Mouse (Mus musculus) forebrain, embryonic 13.5 days (tissue): ENCODE measurements around the gene Phf23. TPM values are rescaled to one million over a fixed set of nuclear protein-coding genes. Genes with fewer than 3 reads are reported as not detected.
A peak's percentile ranks its signal among the peaks of the same experiment; 100 is the strongest.

Source experiments
- ATAC-seq: fragments of 200-750 bp; cut with Nextera tagmentation; 2 replicates; pipeline ENCODE4 v1.8.0; 2017
- H3K27ac ChIP-seq: fragments of 300-500 bp; sonication (generic); 2 replicates; pipeline ENCODE4 v1.5.1; 2015; ENCODE audit warnings: inconsistent platforms, mild to moderate bottlenecking, moderate library complexity
- H3K27me3 ChIP-seq: fragments of 300-500 bp; sonication (generic); 2 replicates; pipeline ENCODE4 v1.6.1; 2015; ENCODE audit warnings: mild to moderate bottlenecking, inconsistent platforms
- H3K36me3 ChIP-seq: fragments of 300-500 bp; sonication (generic); 2 replicates; pipeline ENCODE4 v1.6.1; 2015; ENCODE audit warnings: mild to moderate bottlenecking, inconsistent platforms; ENCODE audit not compliant: poor library complexity, severe bottlenecking
- H3K4me1 ChIP-seq: fragments of 300-500 bp; sonication (generic); 2 replicates; pipeline ENCODE4 v1.6.1; 2015; ENCODE audit warnings: inconsistent platforms
- H3K4me2 ChIP-seq: fragments of 300-500 bp; sonication (generic); 2 replicates; pipeline ENCODE4 v1.6.1; 2015; ENCODE audit warnings: inconsistent platforms, mild to moderate bottlenecking, moderate library complexity
- H3K4me3 ChIP-seq: fragments of 300-500 bp; sonication (generic); 2 replicates; pipeline ENCODE4 v1.5.1; 2015; ENCODE audit warnings: mild to moderate bottlenecking, inconsistent platforms
- H3K9ac ChIP-seq: fragments of 300-500 bp; sonication (generic); 2 replicates; pipeline ENCODE4 v1.6.1; 2015; ENCODE audit warnings: mild to moderate bottlenecking, inconsistent platforms
- H3K9me3 ChIP-seq: fragments of 300-500 bp; sonication (generic); replicated peaks from 2 replicates; pipeline ENCODE4 v1.6.1; 2016; ENCODE audit warnings: inconsistent platforms
- WGBS: fragments of 180-500 bp; shearing (Covaris S2); methylation state at CpG from one replicate; pipeline ENCODE4 v1.1.7; 2015; 5-methylcytosine and 5-hydroxymethylcytosine counted together
- polyA plus RNA-seq: library from polyadenylated mRNA; unstranded; fragments of >200 nt; fragmentation: Nextera tagmentation; extraction: Ambion mirVana; gene quantifications from 2 replicates; pipeline ENCODE4 v1.2.1, GENCODE M21; 2015

Gene Phf23
- polyA plus RNA-seq, 1 experiment from 2014 or later = 78.5 TPM

DNA sequence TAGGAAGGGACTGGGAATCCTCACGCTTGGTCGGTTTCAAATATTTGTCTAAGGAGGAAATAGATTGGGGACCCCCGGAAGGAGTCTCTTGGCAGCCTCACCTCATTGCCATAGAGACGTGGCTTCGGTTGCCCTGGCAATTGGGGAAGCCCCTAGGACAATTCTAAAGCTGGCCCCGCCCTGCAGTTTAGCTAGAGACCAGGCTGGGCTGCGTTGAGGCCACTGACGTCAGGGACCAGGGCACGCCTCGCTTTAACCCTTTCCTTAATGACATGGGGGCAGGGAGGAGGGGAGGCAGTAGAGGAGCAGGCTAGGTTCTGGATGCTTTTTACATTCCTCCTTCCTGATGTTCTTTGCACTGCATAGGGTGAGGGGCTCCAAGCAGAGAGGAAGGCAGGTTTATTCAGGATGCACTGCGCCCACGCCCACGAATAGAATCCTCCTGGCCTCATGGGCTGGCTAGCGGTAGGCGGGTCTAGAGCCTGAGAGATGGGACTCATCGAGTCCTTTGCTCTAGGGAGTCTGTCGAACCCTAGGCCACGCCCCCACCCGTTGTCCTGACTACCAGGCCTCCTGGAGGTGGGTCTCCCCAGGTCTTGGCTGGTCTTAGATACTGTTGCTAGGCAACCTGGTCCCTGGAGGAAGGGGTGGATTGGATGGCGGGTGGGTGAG lies 33.7 kb downstream of the Phf23 start:
- H3K4me2 ChIP-seq = peak overlapping the region; percentile 67
- H3K9ac ChIP-seq = peak overlapping the region; percentile 60
- WGBS = 0% methylated on average over 20 of the region's 20 CpGs
- peak overlapping the region; percentile 98 for H3K27ac ChIP-seq
- peak overlapping the region; percentile 38 for H3K4me3 ChIP-seq
- H3K36me3 ChIP-seq = peaks cover 35% of the 10 kb centered on the region
- peaks cover 65% of the 10 kb centered on the region for H3K4me1 ChIP-seq
- H3K9me3 ChIP-seq = no peaks in the 10 kb centered on the region
- H3K27me3 ChIP-seq = no peaks in the 10 kb centered on the region
- peak; percentile 92 for ATAC-seq

DNA sequence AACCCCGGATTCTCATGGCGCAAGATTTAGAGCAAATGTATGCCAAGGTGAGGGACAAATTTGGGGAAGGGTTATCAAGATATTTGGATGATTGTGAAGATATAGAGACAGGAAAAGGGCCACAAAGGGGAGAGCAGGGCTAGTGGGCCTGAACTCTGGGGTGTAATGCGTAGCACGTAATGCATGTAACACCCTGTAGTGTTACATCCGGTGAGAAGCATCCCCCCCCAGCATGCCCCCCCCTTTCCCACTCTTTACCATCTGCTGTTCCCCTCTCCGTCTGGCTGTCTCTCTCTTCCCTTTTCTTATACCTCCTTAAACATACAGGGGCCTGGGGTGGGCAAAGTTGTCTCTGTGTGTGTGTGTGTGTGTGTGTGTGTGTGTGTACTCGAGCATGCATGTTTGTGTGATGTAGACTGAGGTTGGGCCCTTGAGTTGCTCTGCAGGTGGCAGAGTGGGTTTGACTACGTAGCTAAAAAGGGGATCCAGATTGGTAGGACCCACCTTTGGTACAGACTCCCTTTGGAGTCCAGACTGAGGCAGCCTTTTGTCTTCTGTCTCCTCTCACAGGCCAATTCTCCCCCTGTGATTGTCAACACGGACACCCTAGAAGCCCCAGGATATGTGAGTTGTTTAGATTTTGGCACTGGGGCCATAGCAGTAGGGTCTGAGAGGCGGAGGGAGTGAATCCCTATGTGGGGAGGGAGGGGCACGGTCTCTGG lies 34.4 kb downstream of the Phf23 start:
- Histone ChIP-seq H3K4me3 (peak overlapping the region; percentile 38), H3K4me2 (peak overlapping the region; percentile 67), H3K9me3 (no peaks in the 10 kb centered on the region), H3K27me3 (no peaks in the 10 kb centered on the region), H3K9ac (peak overlapping the region; percentile 60), H3K27ac (peak overlapping the region; percentile 98), H3K4me1 (peaks cover 57% of the 10 kb centered on the region), H3K36me3 (peaks cover 38% of the 10 kb centered on the region)
- WGBS = 19% methylated on average over 10 of the region's 11 CpGs
- ATAC-seq = peak; percentile 63

DNA sequence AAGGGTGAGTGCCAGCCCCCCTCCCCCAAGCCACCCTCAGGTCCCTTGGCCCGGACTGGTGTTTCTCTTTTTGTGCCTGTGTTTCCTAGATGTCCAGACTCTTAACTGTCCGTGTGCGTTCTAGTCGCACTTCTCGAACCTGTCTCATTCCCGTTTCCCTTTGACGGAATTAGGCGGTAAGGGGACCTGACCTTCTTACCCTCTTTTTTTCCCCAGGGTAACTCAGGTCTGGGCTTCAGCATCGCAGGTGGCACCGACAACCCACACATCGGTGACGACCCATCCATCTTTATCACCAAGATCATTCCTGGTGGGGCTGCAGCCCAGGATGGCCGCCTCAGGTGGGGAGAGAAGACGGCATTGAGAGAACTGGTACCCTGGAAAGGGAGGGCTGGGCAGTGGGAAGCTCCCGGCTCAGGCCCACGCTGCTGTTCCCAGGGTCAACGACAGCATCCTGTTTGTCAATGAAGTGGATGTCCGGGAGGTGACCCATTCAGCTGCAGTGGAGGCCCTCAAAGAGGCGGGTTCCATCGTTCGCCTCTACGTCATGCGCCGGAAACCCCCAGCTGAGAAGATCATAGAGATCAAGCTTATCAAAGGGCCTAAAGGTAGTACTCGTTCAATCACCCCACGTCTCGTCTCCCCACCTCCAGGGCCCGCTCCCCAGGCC lies 35.2 kb downstream of the Phf23 start:
- Histone ChIP-seq H3K9ac (peak overlapping the region; percentile 60), H3K4me1 (peaks cover 50% of the 10 kb centered on the region), H3K4me2 (peak overlapping the region; percentile 67), H3K9me3 (no peaks in the 10 kb centered on the region), H3K4me3 (peak overlapping the region; percentile 38), H3K27me3 (no peaks in the 10 kb centered on the region), H3K36me3 (peaks cover 38% of the 10 kb centered on the region), H3K27ac (peak overlapping the region; percentile 98)
- ATAC-seq = no peak
- 91% methylated on average over 28 of the region's 28 CpGs for WGBS

DNA sequence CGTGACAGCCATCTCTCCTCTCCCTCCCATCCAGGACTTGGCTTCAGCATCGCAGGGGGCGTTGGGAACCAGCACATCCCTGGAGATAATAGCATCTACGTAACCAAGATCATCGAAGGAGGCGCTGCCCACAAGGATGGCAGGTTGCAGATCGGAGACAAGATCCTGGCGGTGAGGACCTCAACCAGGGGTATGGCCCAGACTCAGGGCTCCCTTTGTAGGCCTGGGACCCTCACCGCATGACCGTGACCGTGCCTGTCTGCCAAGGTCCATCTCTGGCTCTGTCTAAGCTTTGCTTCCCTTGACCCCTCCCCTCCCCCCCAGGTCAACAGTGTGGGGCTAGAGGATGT lies 35.7 kb downstream of the Phf23 start:
- Histone ChIP-seq H3K9me3 (no peaks in the 10 kb centered on the region), H3K36me3 (peaks cover 38% of the 10 kb centered on the region), H3K4me1 (peaks cover 44% of the 10 kb centered on the region), H3K27me3 (no peaks in the 10 kb centered on the region), H3K4me2 (peak overlapping the region; percentile 67; the same call in 1 of the 2 replicates), H3K9ac (no peak overlapping the region), H3K4me3 (no peak overlapping the region), H3K27ac (peak overlapping the region; percentile 98)
- no peak for ATAC-seq
- 96% methylated on average over 11 of the region's 11 CpGs for WGBS

DNA sequence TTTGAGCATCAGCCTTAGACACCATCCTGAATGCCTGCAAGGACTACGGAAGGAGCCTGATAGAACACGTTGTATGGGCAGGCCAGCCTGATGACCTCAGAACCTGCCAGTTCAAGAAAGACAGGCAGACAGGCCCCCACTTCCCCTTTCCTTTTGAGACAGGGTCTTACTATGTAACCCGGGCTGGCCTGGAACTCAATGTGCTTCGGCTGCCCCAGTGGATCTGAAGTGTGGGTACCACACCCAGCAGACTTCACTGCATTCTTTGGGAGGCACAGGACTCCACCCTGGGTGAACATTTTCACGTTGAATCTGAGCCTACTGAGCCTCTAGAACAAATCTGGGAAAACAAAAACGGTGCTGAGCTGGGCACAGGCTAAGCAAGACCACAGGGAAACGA lies 42.6 kb downstream of the Phf23 start:
- 86% methylated on average over 7 of the region's 7 CpGs for WGBS
- H3K36me3 ChIP-seq = peaks cover 70% of the 10 kb centered on the region

DNA sequence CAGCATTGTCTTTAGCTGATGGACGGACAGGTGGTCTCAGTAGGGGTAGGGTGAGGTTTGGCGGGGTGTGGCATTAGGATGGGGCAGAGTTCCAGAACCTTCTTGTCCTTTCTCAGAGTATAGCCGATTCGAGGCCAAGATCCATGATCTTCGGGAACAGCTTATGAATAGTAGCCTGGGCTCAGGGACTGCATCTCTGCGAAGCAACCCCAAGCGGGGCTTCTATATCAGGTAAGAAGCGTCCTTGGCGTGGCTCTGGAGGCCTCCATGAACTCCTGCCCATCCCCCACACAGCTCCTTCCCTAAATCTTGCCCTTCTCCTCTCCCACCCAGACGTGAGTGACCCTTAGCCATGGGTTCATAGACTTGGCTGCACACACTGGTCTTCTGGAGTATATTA lies 44.1 kb downstream of the Phf23 start:
- Histone ChIP-seq H3K9me3 (no peaks in the 10 kb centered on the region), H3K27ac (no peak overlapping the region), H3K4me2 (no peak overlapping the region), H3K4me1 (0 out of 2 replicates have a peak, but pooled peaks cover 6% of the 10 kb centered on the region), H3K36me3 (peaks cover 74% of the 10 kb centered on the region), H3K9ac (no peak overlapping the region), H3K4me3 (no peak overlapping the region), H3K27me3 (no peaks in the 10 kb centered on the region)
- WGBS = 94% methylated on average over 10 of the region's 10 CpGs
- no peak for ATAC-seq

More for the DNA sequence above, 42.6 kb downstream of the Phf23 start:
- no peaks in the 10 kb centered on the region for H3K9me3 ChIP-seq
- H3K4me3 ChIP-seq = no peak overlapping the region
- no peaks in the 10 kb centered on the region for H3K27me3 ChIP-seq
- no peak overlapping the region for H3K27ac ChIP-seq
- H3K4me2 ChIP-seq = no peak overlapping the region
- no peak for ATAC-seq
- 0 out of 2 replicates have a peak, but pooled peaks cover 6% of the 10 kb centered on the region for H3K4me1 ChIP-seq
- no peak overlapping the region for H3K9ac ChIP-seq

DNA sequence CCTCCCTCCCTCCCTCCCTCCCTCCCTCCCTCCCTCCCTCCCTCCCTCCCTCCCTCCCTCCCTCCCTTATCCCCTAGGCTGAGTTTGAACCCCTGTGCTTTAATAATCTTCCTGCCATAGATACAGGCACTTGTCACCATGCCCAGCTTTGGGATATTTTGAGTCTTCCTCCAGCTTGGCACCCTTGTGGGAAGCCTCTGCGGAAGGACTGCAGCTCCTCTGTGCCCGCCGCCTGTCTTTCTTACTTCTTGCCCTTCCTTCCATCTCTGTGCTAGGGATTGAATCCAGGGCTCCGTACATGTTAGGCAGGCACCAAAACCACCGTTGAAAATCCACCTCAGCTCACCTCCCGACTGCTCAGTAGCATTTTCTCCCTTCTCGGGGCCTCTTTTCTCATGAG lies 44.6 kb downstream of the Phf23 start:
- ATAC-seq = no peak
- H3K36me3 ChIP-seq = peaks cover 78% of the 10 kb centered on the region
- WGBS = 95% methylated on average over 7 of the region's 7 CpGs
- H3K27me3 ChIP-seq = no peaks in the 10 kb centered on the region
- H3K9me3 ChIP-seq = no peaks in the 10 kb centered on the region
- H3K4me1 ChIP-seq = 0 out of 2 replicates have a peak, but pooled peaks cover 6% of the 10 kb centered on the region
- no peak overlapping the region for H3K27ac ChIP-seq
- no peak overlapping the region for H3K4me2 ChIP-seq
- H3K4me3 ChIP-seq = no peak overlapping the region
- no peak overlapping the region for H3K9ac ChIP-seq

DNA sequence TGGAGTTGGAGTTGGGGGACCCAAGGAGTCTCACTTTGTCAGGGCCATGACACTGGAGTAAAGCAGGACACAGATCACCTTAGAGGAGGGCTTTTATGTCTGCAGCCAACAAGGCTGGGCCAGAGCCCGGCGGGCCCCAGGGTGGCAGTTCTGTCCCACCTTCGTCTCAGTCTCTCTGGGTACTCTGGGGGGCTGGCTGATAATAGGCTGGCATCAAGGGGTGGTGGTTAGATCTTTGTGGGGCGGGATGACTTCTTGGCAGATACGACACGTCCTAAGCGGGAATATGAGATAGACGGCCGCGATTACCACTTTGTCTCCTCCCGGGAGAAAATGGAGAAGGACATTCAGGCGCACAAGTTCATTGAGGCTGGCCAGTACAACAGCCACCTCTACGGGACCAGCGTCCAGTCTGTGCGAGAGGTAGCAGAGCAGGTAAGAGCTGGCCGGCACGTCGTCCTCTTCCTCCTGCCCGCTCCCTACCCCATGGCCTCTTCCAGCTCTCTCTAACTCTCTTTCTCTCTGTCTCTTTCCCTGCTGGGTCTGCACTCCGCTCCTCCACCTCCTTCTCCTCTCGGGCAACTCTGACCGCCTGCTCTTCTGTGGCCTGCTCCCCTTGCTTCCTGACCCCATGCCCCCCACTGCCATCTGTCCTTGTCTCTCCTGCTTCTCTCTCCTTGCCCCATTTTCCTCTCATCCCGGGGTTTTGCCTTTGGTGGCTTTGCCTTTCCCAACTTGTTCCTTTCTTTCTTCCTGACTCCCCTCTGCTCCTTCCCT lies 46.9 kb downstream of the Phf23 start:
- ATAC-seq = no peak
- WGBS = 91% methylated on average over 23 of the region's 23 CpGs
- Histone ChIP-seq H3K9ac (no peak overlapping the region), H3K4me1 (0 out of 2 replicates have a peak, but pooled peaks cover 6% of the 10 kb centered on the region), H3K27ac (no peak overlapping the region), H3K9me3 (no peaks in the 10 kb centered on the region), H3K4me2 (no peak overlapping the region), H3K27me3 (no peaks in the 10 kb centered on the region), H3K36me3 (peaks cover 76% of the 10 kb centered on the region), H3K4me3 (no peak overlapping the region)

DNA sequence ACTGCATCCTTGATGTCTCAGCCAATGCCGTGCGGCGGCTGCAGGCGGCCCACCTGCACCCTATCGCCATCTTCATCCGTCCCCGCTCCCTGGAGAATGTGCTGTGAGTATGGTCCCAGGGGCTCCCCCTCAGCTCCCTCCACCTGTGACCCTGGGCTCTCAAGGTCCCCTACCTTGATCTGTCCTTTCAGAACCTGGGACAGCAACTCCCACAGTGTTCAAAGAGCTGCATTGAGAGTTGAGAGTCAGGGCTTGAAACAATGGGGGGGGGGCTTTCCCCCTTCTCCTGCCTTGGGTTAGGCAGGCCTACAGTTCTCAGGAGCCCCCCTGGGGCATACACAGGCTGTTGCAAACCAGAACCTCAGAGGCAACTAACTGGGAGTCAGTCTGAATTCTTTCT lies 48.1 kb downstream of the Phf23 start:
- H3K9me3 ChIP-seq = no peaks in the 10 kb centered on the region
- whole genome bisulfite sequencing = 87% methylated on average over 7 of the region's 7 CpGs
- no peak overlapping the region for H3K4me2 ChIP-seq
- 0 out of 2 replicates have a peak, but pooled peaks cover 6% of the 10 kb centered on the region for H3K4me1 ChIP-seq
- peaks cover 67% of the 10 kb centered on the region for H3K36me3 ChIP-seq
- no peak overlapping the region for H3K4me3 ChIP-seq
- H3K9ac ChIP-seq = no peak overlapping the region
- no peaks in the 10 kb centered on the region for H3K27me3 ChIP-seq
- H3K27ac ChIP-seq = no peak overlapping the region
- ATAC-seq = no peak

DNA sequence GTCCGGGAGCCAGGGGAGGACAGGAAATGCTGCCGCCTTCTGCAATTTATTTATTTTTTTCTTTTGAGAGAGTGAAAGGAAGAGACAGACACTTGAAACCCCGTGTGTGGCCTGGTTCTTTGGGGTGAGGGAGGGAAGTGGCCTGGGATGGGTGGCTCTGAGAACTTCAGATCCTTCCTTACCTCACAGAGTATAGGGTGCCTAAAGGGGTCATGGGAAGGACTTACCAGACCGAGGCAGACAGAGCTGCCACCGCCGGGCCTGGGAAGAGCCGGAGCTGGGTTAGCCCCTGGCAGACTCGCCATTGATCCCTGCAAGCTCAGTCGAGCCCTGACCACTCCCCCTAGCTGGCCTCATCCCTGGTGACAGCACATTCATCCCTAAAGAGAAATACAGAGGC lies 49.9 kb downstream of the Phf23 start:
- Histone ChIP-seq H3K9ac (no peak overlapping the region), H3K36me3 (peaks cover 51% of the 10 kb centered on the region), H3K27ac (no peak overlapping the region), H3K4me2 (no peak overlapping the region), H3K4me3 (no peak overlapping the region), H3K27me3 (no peaks in the 10 kb centered on the region), H3K9me3 (no peaks in the 10 kb centered on the region), H3K4me1 (0 out of 2 replicates have a peak, but pooled peaks cover 6% of the 10 kb centered on the region)
- ATAC-seq = no peak
- WGBS = 37% methylated on average over 9 of the region's 9 CpGs

DNA sequence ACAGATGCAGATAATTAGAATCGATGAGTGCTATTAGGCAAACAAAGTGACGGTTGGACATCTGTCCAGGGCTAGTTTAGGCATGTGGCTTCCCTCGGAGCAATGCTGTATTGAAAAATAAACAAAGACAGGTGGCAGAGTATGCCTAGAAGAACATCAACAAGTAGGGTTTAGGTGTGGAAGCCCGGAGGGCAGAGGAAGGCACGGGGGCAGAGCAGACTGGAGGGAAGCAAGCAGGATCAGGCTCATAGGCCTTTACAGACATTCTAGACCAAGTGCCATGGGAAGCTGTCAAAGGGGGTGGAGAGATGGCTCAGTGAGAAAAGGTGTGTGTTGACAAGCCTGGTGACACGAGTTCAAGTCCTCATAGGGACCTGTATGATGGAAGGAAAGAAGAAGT lies 53.8 kb downstream of the Phf23 start:
- no peak overlapping the region for H3K9ac ChIP-seq
- no peak overlapping the region for H3K27ac ChIP-seq
- no peaks in the 10 kb centered on the region for H3K4me1 ChIP-seq
- H3K36me3 ChIP-seq = peaks cover 12% of the 10 kb centered on the region
- ATAC-seq = no peak
- no peak overlapping the region for H3K4me3 ChIP-seq
- H3K4me2 ChIP-seq = no peak overlapping the region
- H3K9me3 ChIP-seq = no peaks in the 10 kb centered on the region
- 69% methylated on average over 6 of the region's 6 CpGs for WGBS
- H3K27me3 ChIP-seq = no peaks in the 10 kb centered on the region
